Mouse (Mus musculus): ENCODE results near the gene Rngtt.

GRCm38 (mm10) chr4:33496985-33497384 lies 186.9 kb downstream of the Rngtt start:
- TF ChIP-seq POLR2A (IDR thresholded peaks at IDR 0.05; ENCODE audit: borderline replicate concordance, extremely low read depth, insufficient read depth, insufficient read length, poor library complexity, severe bottlenecking) (no peak), CTCF (IDR thresholded peaks at IDR 0.05; ENCODE audit: borderline replicate concordance, extremely low read depth, insufficient read depth, insufficient read length) (no peak)

All from brain, embryonic 14.5 days (tissue).